Mouse (Mus musculus): ENCODE data around the gene 1700020L24Rik.
A peak's percentile ranks its signal among the peaks of the same experiment; 100 is the strongest.

1700020L24Rik gene

DNA sequence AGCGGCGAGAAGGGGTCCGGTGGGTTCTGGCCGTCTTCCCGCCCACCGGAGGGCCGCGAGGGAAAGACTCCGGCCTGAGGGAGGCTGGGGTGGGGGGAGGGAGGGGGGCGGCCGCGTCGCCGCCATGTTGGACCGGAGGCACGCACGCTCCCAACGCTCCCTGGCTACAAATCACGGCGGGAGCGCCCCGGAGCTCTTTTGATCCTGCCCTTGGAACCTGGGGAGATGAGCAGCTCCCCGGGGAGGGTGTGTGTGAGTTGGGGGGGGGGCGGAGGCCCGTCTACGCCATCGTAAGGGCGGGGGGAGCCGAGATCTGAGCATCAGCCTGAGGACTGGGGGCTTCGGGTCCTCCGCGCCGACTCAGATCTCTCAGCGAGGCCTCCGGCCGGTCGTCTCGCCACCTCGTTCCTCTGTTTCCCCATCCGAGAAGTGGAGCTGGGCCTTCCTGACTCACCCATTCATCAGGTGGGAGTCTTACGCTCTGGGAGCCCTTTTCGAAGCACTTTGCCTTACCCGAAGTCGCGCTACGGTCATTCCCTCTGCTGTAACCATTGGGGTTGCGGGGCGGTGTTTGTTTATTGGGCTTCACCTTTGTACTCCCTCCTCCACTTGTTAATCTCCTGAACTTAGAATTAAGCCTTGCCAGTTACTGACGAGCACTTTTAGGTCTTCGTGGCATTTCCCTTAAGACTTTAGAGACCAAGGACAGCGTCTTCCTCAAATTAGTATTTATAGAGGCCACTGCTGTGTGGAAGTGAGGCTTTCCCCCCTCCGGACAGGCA, 35.9 kb downstream of the 1700020L24Rik start:
- peak; percentile 50 for DNase-seq (ENCODE audit: low spot score)
